Mouse (Mus musculus) gastrocnemius, adult 18-20 months (tissue): ENCODE data around the gene Mtmr1. TPM values are rescaled to one million over a fixed set of nuclear protein-coding genes. Genes with fewer than 3 reads are reported as not detected.
"Not testable (repeated sequence)": the region's sequence is repeated elsewhere in the genome, so short reads cannot be mapped to it uniquely, and the experiment has no call there.

Experiments used
- DNase-seq: peaks from one replicate; pipeline ENCODE4 v3.0.0; 2021; ENCODE audit warnings: low spot score
- long read RNA-seq, 2 experiments: library from polyadenylated mRNA; stranded (forward); transcript quantifications; one replicate each; pipeline ENCODE4 v2.0.0; 2021
- total RNA-seq, 2 experiments: library from RNA; stranded (reverse); gene quantifications; 2 replicates each; pipeline ENCODE4 v1.2.3; 2021

Mtmr1 gene
- total RNA-seq, result 10 to 100 TPM; 36.8 to 42.5 TPM
- long read RNA-seq, experiment 1, full-length matches to known transcripts, result 1 of 81 reads
- long read RNA-seq, experiment 1, partial matches to known transcripts, result 2 of 81 reads
- long read RNA-seq, experiment 1, other reads (novel, unspliced or antisense), result 78 of 81 reads
- long read RNA-seq, experiment 2, partial matches to known transcripts, result 3 of 53 reads
- long read RNA-seq, experiment 2, other reads (novel, unspliced or antisense), result 50 of 53 reads

DNA sequence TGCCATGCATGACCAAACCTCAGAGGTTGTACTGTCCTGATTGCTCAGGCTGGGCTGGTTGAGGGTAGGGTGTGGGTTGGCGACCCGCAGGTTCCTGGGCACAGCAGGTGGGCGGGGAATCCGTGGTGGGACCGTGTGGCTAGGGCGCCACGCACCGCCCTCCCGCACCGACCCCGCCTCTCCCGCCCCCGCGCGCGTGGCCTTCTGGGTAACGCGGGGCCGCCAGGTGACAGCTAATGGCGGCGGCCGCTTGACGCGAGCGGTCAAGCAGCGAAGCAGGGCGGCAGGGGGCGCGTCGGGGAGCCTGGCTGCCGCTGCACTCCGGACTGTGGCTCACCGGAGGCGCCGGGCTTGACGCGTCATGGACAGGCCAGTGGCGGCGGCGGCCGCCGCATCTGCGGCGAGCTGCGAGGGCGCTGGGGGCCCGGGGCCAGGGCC, at the start of gene Mtmr1:
Mtmr1 (plus strand) TSS at position 207 of the 438 bp plus-strand sequence.
- DNase-seq, result peak; percentile 78

DNA sequence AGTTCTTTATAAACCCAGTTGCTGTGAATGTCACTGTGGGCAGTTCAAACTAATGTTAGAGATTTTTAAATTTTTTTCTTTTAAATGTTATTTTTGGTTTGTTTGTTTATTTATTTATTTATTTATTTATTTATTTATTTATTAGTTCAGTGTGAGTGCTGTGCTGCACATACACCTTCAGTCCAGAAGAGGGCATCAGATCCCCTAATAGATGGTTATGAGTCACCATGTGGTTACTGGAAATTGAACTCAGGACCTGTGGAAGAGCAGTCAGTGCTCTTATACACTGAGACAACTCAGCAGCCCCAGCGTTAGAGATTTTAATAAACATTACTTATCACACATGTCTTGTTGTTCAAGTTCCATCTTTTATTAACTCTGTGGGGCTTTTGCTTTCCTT, 12.5 kb upstream of the Mtmr1 start:
- DNase-seq, result peak; percentile 7

DNA sequence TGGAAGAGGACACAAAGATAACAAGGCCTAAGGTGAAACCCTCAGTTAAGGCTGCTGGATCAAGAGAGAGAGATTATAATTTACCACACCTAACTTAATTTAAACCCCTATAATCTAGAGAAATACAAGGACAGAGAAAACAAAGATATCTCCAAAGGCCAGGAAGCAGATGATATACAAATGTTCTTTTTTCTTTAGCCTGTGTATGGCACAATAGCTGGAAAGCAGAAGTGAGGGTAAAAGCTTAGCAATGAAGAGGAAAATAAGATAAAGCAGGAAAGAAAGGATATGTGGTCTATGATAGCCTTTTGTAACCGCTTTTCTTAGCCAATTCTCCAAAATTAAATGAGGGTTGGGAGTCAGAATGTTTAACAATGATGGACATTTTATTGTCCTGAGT, 9.2 kb upstream of the Mtmr1 start:
- DNase-seq, result no peak

GRCm38 (mm10) chrX:71361793-71362192, 2.8 kb upstream of the Mtmr1 start:
- not testable (repeated sequence) for DNase-seq

DNA sequence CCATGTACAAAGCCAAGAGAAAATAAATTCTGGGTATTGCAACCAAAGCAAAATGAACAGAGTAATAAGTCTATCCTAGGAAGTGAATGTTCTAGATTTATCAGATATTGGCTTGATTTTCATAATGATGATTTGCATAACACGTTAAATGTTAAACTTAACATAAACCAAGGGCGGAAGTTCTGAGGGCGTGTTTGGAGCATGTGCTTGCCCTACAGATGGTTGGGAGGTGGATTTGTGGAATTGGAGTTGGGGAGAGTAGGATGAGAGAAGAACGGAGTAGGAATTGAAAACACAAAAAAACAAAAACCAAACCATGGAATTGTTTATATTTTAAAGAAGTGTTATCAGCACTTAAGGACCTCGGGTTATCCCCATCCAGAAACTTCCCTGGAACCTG, 498 bp upstream of the Mtmr1 start:
- no peak for DNase-seq

- peak; percentile 19 for DNase-seq
These were observed 451 bp downstream of the Mtmr1 start for GRCm38 (mm10) chrX:71365011-71365410.

DNA sequence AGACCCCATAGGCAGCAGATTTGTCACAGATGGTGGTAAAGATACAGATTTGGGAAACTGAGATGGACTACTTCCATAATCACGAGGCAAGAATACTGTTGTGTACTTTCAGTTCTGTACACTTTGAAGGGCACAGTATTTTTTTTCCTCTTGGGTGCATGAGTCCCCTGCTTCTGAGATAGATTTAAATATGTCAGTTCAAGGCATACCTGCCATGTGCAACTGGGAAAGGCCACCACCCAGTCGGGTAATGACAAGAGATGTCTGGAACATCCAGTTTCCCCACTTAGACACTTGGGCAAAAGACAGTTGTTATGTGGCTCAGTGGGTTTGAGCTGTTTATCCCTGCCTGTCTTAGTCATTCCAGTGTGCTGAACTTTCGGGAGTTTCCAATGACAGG, 950 bp downstream of the Mtmr1 start:
- DNase-seq, result no peak

DNA sequence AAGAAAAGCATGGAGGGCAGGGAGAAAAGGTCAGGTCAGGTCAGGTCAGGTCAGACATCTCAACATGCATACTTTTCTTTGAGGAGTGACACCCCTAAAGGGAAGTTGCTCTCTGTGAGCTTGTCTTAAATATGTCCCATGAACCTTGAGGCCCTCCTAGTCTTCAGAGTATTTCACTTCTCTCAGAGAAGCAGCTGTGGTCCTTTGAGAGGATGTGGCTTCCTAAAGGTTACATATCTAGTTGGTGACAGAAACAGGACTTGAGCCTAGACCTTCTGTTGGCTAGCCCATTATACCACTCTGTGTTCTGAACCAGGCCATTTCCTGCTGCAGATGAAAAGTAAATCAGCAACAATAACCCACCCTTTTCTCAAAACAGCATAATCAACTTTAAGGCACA, 2.4 kb downstream of the Mtmr1 start:
- DNase-seq, result no peak

- DNase-seq, result no peak
These were observed 12.2 kb downstream of the Mtmr1 start for GRCm38 (mm10) chrX:71376781-71377180.

DNA sequence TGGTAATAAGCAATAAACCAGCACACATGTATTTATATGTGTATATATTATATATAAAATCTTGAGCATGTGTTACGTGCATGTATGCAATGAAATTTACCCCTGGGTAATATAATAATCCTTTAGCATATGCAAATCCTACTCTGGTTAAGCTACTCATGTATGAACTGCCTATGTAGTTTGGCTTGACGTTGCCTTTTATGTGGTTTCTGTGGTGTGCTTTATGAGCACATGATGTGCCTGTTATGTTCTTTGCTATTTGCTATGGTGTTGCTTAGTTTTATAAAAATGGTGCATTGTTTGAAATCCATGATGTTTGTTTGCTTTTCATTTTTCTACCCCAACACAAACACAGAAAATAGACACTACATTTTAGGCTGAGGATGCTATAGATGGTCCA, 13.9 kb downstream of the Mtmr1 start:
- DNase-seq, result no peak

DNA sequence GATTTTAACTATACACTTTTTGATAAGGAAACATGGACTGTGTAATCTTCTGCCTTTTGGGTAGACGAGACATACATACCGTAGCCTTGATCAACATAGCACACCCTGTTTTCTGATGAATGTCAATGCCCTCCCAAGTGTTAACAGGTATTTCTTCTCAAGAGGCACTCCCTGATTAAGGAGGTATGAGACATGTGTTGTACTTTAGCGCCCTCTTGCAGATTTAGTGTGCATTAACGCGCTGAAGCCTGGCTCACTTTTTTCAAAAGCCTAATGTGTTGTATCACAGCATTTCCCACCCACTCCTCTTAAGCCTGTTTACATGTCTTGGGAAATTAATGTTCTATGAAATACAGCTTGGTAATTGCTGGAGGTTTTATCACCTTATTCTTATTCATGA, 17.0 kb downstream of the Mtmr1 start:
- DNase-seq, result peak; percentile 11

- DNase-seq, result no peak
These were observed 31.8 kb downstream of the Mtmr1 start for GRCm38 (mm10) chrX:71396326-71396725.

DNA sequence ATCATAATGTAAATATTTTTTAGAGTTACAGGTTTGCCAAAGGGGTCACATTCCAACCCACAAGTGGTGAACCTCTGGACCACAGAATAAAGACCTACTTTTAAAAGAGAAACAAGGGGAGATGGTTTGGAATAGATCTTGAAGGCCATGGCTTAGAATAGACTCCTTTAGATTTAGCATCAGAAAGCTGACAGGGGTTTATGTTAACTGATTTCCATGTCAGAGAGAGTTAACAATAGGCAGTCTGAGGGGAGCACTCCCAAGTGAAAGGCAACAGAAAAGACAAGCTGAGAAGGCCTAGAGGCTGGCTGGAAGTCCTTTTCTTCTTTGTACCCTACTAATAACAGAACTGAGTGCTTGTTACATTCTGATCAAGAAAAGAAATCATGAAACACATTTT, 41.7 kb downstream of the Mtmr1 start:
- DNase-seq, result no peak

GRCm38 (mm10) chrX:71408386-71408785, 43.8 kb downstream of the Mtmr1 start:
- no peak for DNase-seq

- no peak for DNase-seq
These were observed 48.2 kb downstream of the Mtmr1 start for GRCm38 (mm10) chrX:71412776-71413175.

- no peak for DNase-seq
These were observed 49.1 kb downstream of the Mtmr1 start for GRCm38 (mm10) chrX:71413616-71414015.

GRCm38 (mm10) chrX:71424852-71425251, 60.3 kb downstream of the Mtmr1 start:
- DNase-seq, result no peak

GRCm38 (mm10) chrX:71425746-71426519, 61.4 kb downstream of the Mtmr1 start:
- peak; percentile 76 for DNase-seq

- DNase-seq, result no peak
These were observed 62.9 kb downstream of the Mtmr1 start for GRCm38 (mm10) chrX:71427491-71427890.

GRCm38 (mm10) chrX:71430900-71431299, 66.3 kb downstream of the Mtmr1 start:
- DNase-seq, result no peak

DNA sequence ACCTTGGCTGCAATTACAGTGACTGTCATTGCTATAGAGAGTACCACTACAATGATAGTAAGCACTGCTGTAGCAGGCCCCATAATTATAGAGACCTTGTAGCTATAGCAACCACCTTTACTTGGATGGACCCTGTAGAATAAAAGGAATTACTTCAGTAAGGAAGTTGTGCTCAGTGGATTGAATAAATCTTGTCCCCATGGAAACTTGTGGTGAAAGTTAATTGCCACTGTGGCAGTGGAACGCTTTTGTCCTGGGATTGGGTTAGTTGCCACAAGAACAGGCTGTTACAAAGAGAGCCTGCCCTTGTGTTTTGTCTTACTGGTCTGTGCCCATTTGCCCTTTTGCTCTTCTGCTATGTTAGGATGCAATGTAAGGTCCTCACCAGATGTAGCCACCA, 69.9 kb downstream of the Mtmr1 start:
- no peak for DNase-seq

DNA sequence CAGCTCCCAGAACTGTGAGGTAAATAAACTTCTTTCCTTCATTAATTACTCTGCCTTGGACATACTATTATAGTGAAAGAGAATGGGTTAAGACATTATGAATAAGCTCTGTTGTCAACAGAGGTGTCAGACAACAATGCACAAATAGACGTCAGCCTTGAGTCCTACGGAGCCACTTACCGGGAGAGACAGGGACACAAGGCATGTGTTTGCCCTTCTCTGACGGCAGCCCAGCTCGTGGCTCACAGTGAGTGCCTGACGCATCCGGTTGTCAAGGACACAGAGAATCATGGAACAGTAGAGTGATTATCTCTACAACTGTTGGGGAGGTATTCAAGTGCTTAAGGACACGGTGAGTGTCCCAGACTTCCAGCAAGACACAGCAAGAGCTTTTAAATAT, 70.3 kb downstream of the Mtmr1 start:
- no peak for DNase-seq

- no peak for DNase-seq
These were observed 71.0 kb downstream of the Mtmr1 start for GRCm38 (mm10) chrX:71435542-71435941.
